Mouse (Mus musculus): ENCODE data around the gene Clic6. TPM values are rescaled to one million over a fixed set of nuclear protein-coding genes. Genes with fewer than 3 reads are reported as not detected.
A peak's percentile ranks its signal among the peaks of the same experiment; 100 is the strongest.

The Clic6 gene
- polyA plus RNA-seq, 2 experiments: 1.5 to 2.7 TPM

DNA sequence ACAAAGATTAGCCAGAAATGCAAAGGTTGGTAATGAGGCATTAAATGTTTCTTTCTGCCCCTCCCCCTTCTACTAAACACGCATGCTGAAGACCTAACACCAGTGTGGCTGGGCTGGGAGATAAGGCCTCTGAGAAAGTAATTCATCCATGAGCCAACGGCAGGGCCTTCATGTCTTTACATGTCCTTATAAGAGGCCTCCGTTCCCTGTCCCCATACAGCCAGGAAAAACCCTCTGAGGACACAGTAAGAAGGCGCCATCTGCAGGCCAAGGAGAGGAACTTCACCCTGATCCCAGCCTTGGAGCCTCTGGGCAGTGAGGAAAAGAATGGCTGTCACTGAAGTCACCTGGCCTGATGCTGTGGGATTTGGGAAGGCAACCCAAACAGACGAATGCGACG lies 27.9 kb upstream of the Clic6 start:
- no peaks in the 10 kb centered on the region for H3K27me3 ChIP-seq (ENCODE audit: control insufficient read depth, insufficient read depth, low read length)
- no peaks in the 10 kb centered on the region for H3K36me3 ChIP-seq (ENCODE audit: control insufficient read depth, insufficient read depth, low read length)
- no peak overlapping the region for H3K4me2 ChIP-seq (replicated peaks; ENCODE audit: low read depth, low read length, severe bottlenecking)
- no peak overlapping the region for H3K9ac ChIP-seq (ENCODE audit: low read depth, low read length, severe bottlenecking)
- no peak for TF ChIP-seq POLR2A (IDR thresholded peaks at IDR 0.05; ENCODE audit: borderline replicate concordance, extremely low read depth, insufficient read depth, insufficient read length)
- ATAC-seq (ENCODE audit: low FRiP score, low read depth) (peak; percentile 63; the same call in 1 of the 2 replicates), DNase-seq (ENCODE audit: low spot score) (peak; percentile 77)
- no peak overlapping the region for H3K4me3 ChIP-seq (replicated peaks; ENCODE audit: low read length)
- no peaks in the 10 kb centered on the region for H3K4me1 ChIP-seq (ENCODE audit: control insufficient read depth, insufficient read depth, low read length)
- no peak overlapping the region for H3K27ac ChIP-seq (replicated peaks; ENCODE audit: low read depth, low read length)
- whole genome bisulfite sequencing: 31% methylated on average over 7 of the region's 7 CpGs
- H3K9me3 ChIP-seq (ENCODE audit: control insufficient read depth, low read length): no peaks in the 10 kb centered on the region

DNA sequence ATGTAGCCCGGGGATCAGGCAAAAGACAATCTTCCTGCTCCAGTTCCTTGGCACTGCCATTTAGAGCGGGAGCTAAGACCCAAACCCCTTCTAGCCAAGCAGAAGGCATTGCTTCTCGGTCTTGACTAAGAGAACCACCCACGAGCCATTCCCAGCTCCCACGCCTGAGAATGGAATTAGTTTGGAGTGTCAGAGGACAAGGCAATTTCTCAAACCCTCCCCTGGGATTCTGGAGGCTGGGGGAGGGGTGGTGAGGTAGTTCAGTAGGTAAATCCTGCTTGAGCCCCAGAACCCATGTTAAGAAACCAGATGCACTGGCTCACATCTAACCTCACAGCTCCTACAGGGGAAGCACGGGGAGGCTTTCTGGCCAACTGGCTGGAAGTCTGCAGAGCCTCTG lies 24.1 kb upstream of the Clic6 start:
- TF ChIP-seq POLR2A (IDR thresholded peaks at IDR 0.05; ENCODE audit: borderline replicate concordance, extremely low read depth, insufficient read depth, insufficient read length): no peak
- H3K4me3 ChIP-seq (replicated peaks; ENCODE audit: low read length): no peak overlapping the region
- no peaks in the 10 kb centered on the region for H3K27me3 ChIP-seq (ENCODE audit: control insufficient read depth, insufficient read depth, low read length)
- H3K27ac ChIP-seq (replicated peaks; ENCODE audit: low read depth, low read length): no peak overlapping the region
- H3K4me2 ChIP-seq (replicated peaks; ENCODE audit: low read depth, low read length, severe bottlenecking): no peak overlapping the region
- no peak overlapping the region for H3K9ac ChIP-seq (ENCODE audit: low read depth, low read length, severe bottlenecking)
- H3K4me1 ChIP-seq (ENCODE audit: control insufficient read depth, insufficient read depth, low read length): peaks cover 11% of the 10 kb centered on the region; the same call in 1 of the 2 replicates
- DNase-seq (ENCODE audit: low spot score) (no peak), ATAC-seq (ENCODE audit: low FRiP score, low read depth) (no peak)
- 58% methylated on average over 6 of the region's 6 CpGs for WGBS
- H3K9me3 ChIP-seq (ENCODE audit: control insufficient read depth, low read length): no peaks in the 10 kb centered on the region
- H3K36me3 ChIP-seq (ENCODE audit: control insufficient read depth, insufficient read depth, low read length): no peaks in the 10 kb centered on the region

DNA sequence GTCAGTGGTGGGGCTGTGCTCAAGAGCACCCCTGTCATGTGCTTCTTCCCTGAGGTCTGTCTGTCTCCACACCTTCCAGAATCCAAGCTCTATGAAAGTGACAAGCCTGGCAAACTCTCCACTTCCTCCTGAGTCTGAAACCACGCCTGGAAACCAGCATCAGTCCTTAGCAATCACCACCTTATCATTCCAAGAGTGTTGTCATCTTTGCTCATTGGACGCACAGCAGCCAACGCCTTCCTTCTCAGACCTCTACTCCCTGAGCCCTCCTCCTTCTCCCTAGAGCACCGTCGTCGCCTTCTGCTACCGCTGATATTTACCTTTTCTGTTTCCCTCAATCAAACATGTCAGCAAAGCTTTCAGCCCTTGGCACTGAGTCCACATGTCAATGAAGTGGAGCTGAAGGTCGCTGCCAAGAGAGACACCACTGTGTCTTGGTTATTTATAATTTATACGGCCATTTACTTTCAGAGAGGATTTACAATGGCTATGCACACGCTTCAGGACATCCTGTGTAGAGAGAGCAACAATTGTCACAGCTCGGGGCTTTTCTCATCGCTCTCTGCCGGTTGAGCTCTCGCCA lies 21.1 kb upstream of the Clic6 start:
- Histone ChIP-seq H3K4me1 (ENCODE audit: control insufficient read depth, insufficient read depth, low read length) (peaks cover 11% of the 10 kb centered on the region; the same call in 1 of the 2 replicates), H3K4me2 (replicated peaks; ENCODE audit: low read depth, low read length, severe bottlenecking) (peak overlapping the region; percentile 75), H3K9me3 (ENCODE audit: control insufficient read depth, low read length) (no peaks in the 10 kb centered on the region), H3K9ac (ENCODE audit: low read depth, low read length, severe bottlenecking) (no peak overlapping the region), H3K4me3 (replicated peaks; ENCODE audit: low read length) (peak overlapping the region; percentile 82), H3K27me3 (ENCODE audit: control insufficient read depth, insufficient read depth, low read length) (no peaks in the 10 kb centered on the region), H3K27ac (replicated peaks; ENCODE audit: low read depth, low read length) (no peak overlapping the region), H3K36me3 (ENCODE audit: control insufficient read depth, insufficient read depth, low read length) (no peaks in the 10 kb centered on the region)
- ATAC-seq (ENCODE audit: low FRiP score, low read depth) (no peak), DNase-seq (ENCODE audit: low spot score) (no peak)
- TF ChIP-seq POLR2A (IDR thresholded peaks at IDR 0.05; ENCODE audit: borderline replicate concordance, extremely low read depth, insufficient read depth, insufficient read length): no peak
- 66% methylated on average over 14 of the region's 14 CpGs for WGBS

DNA sequence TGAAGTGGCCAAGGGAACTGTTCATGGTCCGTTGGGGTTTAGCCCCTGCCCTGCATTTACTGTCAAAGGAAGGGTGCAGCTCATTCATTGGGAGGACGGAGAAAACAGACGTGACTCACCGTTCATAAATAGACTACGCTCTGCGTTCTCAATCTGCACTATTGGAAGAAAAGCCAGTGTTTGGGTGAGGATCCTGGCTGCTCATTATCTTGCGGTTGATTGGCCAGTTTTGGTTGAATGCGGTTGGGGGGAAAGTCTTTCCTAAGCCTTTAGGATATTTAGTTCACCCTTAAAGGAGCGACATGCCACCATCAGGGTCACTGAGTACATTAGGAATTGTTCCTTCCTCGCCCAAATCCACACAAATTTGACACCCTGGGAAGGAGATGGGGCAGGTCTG lies 20.3 kb upstream of the Clic6 start:
- Histone ChIP-seq H3K27ac (replicated peaks; ENCODE audit: low read depth, low read length) (no peak overlapping the region), H3K4me2 (replicated peaks; ENCODE audit: low read depth, low read length, severe bottlenecking) (peak overlapping the region; percentile 75), H3K4me3 (replicated peaks; ENCODE audit: low read length) (peak overlapping the region; percentile 82), H3K27me3 (ENCODE audit: control insufficient read depth, insufficient read depth, low read length) (no peaks in the 10 kb centered on the region), H3K4me1 (ENCODE audit: control insufficient read depth, insufficient read depth, low read length) (peaks cover 11% of the 10 kb centered on the region; the same call in 1 of the 2 replicates), H3K9ac (ENCODE audit: low read depth, low read length, severe bottlenecking) (peak overlapping the region; percentile 76), H3K9me3 (ENCODE audit: control insufficient read depth, low read length) (no peaks in the 10 kb centered on the region), H3K36me3 (ENCODE audit: control insufficient read depth, insufficient read depth, low read length) (no peaks in the 10 kb centered on the region)
- ATAC-seq (ENCODE audit: low FRiP score, low read depth) (no peak), DNase-seq (ENCODE audit: low spot score) (no peak)
- no peak for TF ChIP-seq POLR2A (IDR thresholded peaks at IDR 0.05; ENCODE audit: borderline replicate concordance, extremely low read depth, insufficient read depth, insufficient read length)
- 11% methylated on average over 10 of the region's 10 CpGs for WGBS

DNA sequence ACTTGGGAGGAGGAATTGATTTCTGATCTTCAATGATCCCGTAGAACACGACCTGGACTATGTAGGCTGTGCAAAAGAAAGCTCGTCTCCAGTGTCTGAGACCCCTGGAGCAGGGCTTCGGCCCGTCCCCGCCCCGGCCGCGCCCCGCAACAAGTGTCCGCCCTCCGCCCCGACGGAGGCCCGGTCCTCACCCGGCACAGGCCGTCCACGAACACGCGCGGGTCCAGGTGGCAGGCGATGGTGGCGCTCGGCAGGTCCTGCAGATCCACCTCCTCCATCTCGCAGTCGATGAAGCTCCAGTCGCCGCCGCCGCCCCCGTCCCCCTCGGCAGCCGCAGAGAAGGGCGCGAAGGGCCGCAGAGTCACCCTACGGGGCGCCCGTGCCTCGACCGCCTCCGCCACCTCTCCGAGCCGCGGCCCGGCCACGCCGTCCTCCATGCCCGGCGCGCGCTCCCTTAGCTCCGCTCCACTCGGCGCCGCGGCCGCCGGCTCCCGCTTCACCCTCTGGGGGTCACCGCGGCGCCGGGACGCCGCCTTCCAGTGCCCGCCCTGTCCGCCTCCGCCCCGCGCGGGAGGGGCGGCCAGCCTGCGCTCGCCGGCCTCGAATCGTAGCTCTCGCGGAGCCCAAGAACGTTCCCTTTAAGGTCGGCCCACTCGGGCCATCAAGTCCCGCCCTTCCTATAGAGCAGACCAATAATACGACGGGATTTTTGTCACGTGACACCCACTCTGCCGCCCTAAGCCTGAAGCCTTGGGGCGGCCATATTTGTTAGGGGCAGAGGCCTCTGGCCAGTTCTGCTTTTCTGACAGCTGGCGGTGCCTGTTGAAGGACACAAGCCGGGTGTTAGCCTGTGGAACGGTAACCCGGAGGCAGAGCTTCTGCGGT lies 19.7 kb upstream of the Clic6 start:
- Histone ChIP-seq H3K27ac (replicated peaks; ENCODE audit: low read depth, low read length) (0 out of 2 replicates have a peak overlapping the region, but pooled peaks have one; percentile 26), H3K36me3 (ENCODE audit: control insufficient read depth, insufficient read depth, low read length) (no peaks in the 10 kb centered on the region), H3K9me3 (ENCODE audit: control insufficient read depth, low read length) (no peaks in the 10 kb centered on the region), H3K9ac (ENCODE audit: low read depth, low read length, severe bottlenecking) (peak overlapping the region; percentile 76), H3K27me3 (ENCODE audit: control insufficient read depth, insufficient read depth, low read length) (no peaks in the 10 kb centered on the region), H3K4me3 (replicated peaks; ENCODE audit: low read length) (peak overlapping the region; percentile 82), H3K4me1 (ENCODE audit: control insufficient read depth, insufficient read depth, low read length) (peaks cover 11% of the 10 kb centered on the region; the same call in 1 of the 2 replicates), H3K4me2 (replicated peaks; ENCODE audit: low read depth, low read length, severe bottlenecking) (peak overlapping the region; percentile 75)
- peak; percentile 99 for ATAC-seq (ENCODE audit: low FRiP score, low read depth)
- no peak for TF ChIP-seq POLR2A (IDR thresholded peaks at IDR 0.05; ENCODE audit: borderline replicate concordance, extremely low read depth, insufficient read depth, insufficient read length)
- under 1% methylated on average over 71 of the region's 94 CpGs for WGBS
- peak; percentile 99 for DNase-seq (ENCODE audit: low spot score)

Data from limb, embryonic 14.5 days (tissue).